Mouse (Mus musculus) midbrain, embryonic 11.5 days (tissue): Measurements from ENCODE around the gene Tlr12. TPM values are rescaled to one million over a fixed set of nuclear protein-coding genes. Genes with fewer than 3 reads are reported as not detected.

ENCODE experiments used
- ATAC-seq: fragments of 200-750 bp; cut with Nextera tagmentation; 2 replicates; pipeline ENCODE4 v1.8.0; 2017; ENCODE audit warnings: moderate TSS enrichment, moderate library complexity; ENCODE audit not compliant: low FRiP score
- DNase-seq: peaks from one replicate; pipeline ENCODE4 v3.0.0; 2015; ENCODE audit warnings: low spot score; ENCODE audit errors: missing footprints
- H3K27ac ChIP-seq: fragments of 300-500 bp; sonication (generic); 2 replicates; pipeline ENCODE4 v1.5.1; 2014; ENCODE audit warnings: low read depth, low read length
- H3K27me3 ChIP-seq: fragments of 300-500 bp; sonication (generic); 2 replicates; pipeline ENCODE4 v1.6.1; 2014; ENCODE audit warnings: mild to moderate bottlenecking, low read length, moderate library complexity, mixed read lengths; ENCODE audit not compliant: control insufficient read depth, insufficient read depth
- H3K36me3 ChIP-seq: fragments of 300-500 bp; sonication (generic); 2 replicates; pipeline ENCODE4 v1.6.1; 2014; ENCODE audit warnings: mild to moderate bottlenecking, low read length, moderate library complexity, mixed read lengths; ENCODE audit not compliant: control insufficient read depth, insufficient read depth
- H3K4me1 ChIP-seq: fragments of 300-500 bp; sonication (generic); 2 replicates; pipeline ENCODE4 v1.6.1; 2014; ENCODE audit warnings: low read length; ENCODE audit not compliant: control insufficient read depth, insufficient read depth
- H3K4me2 ChIP-seq: fragments of 300-500 bp; sonication (generic); 2 replicates; pipeline ENCODE4 v1.6.1; 2014; ENCODE audit warnings: mild to moderate bottlenecking, moderate library complexity
- H3K4me3 ChIP-seq: fragments of 300-500 bp; sonication (generic); 2 replicates; pipeline ENCODE4 v1.5.1; 2014; ENCODE audit warnings: low read depth, low read length
- H3K9ac ChIP-seq: fragments of 300-500 bp; sonication (generic); 2 replicates; pipeline ENCODE4 v1.6.1; 2014; ENCODE audit warnings: low read length
- H3K9me3 ChIP-seq: fragments of 300-500 bp; sonication (generic); 2 replicates; pipeline ENCODE4 v1.6.1; 2016; ENCODE audit warnings: low read length; ENCODE audit not compliant: control insufficient read depth
- WGBS: fragments of 180-500 bp; shearing (Covaris S2); extraction: QIAGEN DNeasy Blood & Tissue Kit; methylation state at CpG from one replicate; pipeline ENCODE4 v1.1.7; 2014; 5-methylcytosine and 5-hydroxymethylcytosine counted together
- polyA plus RNA-seq: library from polyadenylated mRNA; unstranded; fragments of >200 nt; fragmentation: Nextera tagmentation; extraction: Ambion mirVana; gene quantifications from 2 replicates; pipeline ENCODE4 v1.2.1, GENCODE M21; 2014

The Tlr12 gene
- polyA plus RNA-seq, 1 experiment from 2014 or later: 0.04 TPM

GRCm38 (mm10) chr4:128575811-128576210 lies 42.6 kb downstream of the Tlr12 start:
- ATAC-seq: no peak
- no peak for DNase-seq
- no peak overlapping the region for H3K4me2 ChIP-seq
- no peak overlapping the region for H3K4me3 ChIP-seq
- WGBS: 91% methylated on average over 4 of the region's 4 CpGs
- peaks cover 3% of the 10 kb centered on the region for H3K36me3 ChIP-seq
- H3K27ac ChIP-seq: no peak overlapping the region
- no peaks in the 10 kb centered on the region for H3K27me3 ChIP-seq
- no peak overlapping the region for H3K9ac ChIP-seq
- H3K9me3 ChIP-seq: no peaks in the 10 kb centered on the region; the same call in 1 of the 2 replicates
- H3K4me1 ChIP-seq: no peaks in the 10 kb centered on the region

Other genes starting within 250 kb of the Tlr12 start
- gene Zscan20, start 8.5 kb downstream of the Tlr12 start, polyA plus RNA-seq: 3.1 and 4.3 TPM in 2 replicates
- gene Phc2, start 36.1 kb upstream of the Tlr12 start, polyA plus RNA-seq: 85.6 and 110 TPM in 2 replicates
- gene A3galt2, start 136.7 kb upstream of the Tlr12 start, polyA plus RNA-seq: 0.15 and 0.18 TPM in 2 replicates
- 30.1 and 31.7 TPM in 2 replicates for gene Zfp362, start 187.4 kb upstream of the Tlr12 start, polyA plus RNA-seq